Mouse (Mus musculus) lung, embryonic 14.5 days (tissue): ENCODE measurements around the gene Nudt15. TPM values are rescaled to one million over a fixed set of nuclear protein-coding genes. Genes with fewer than 3 reads are reported as not detected.

Source experiments
- ATAC-seq: fragments of 200-750 bp; cut with Nextera tagmentation; 2 replicates; pipeline ENCODE4 v1.8.0; 2017; ENCODE audit warnings: mild to moderate bottlenecking, moderate TSS enrichment, moderate library complexity; ENCODE audit not compliant: insufficient read depth
- DNase-seq: peaks from one replicate; pipeline ENCODE4 v3.0.0-alpha.2; 2015
- H3K27ac ChIP-seq: fragments of 300-500 bp; sonication (generic); 2 replicates; pipeline ENCODE4 v1.5.1; 2014; ENCODE audit warnings: low read depth, mild to moderate bottlenecking, moderate library complexity
- H3K27me3 ChIP-seq: fragments of 300-500 bp; sonication (generic); 2 replicates; pipeline ENCODE4 v1.6.1; 2014; ENCODE audit warnings: low read length, control low read depth; ENCODE audit not compliant: insufficient read depth
- H3K36me3 ChIP-seq: fragments of 300-500 bp; sonication (generic); 2 replicates; pipeline ENCODE4 v1.6.1; 2014; ENCODE audit warnings: control low read depth; ENCODE audit not compliant: insufficient read depth
- H3K4me1 ChIP-seq: fragments of 300-500 bp; sonication (generic); 2 replicates; pipeline ENCODE4 v1.6.1; 2014; ENCODE audit warnings: antibody characterized with exemption, control low read depth; ENCODE audit not compliant: insufficient read depth
- H3K4me2 ChIP-seq: fragments of 300-500 bp; sonication (generic); 2 replicates; pipeline ENCODE4 v1.6.1; 2014; ENCODE audit warnings: mild to moderate bottlenecking
- H3K4me3 ChIP-seq: fragments of 300-500 bp; sonication (generic); 2 replicates; pipeline ENCODE4 v1.5.1; 2014; ENCODE audit warnings: low read depth, low read length
- H3K9ac ChIP-seq: fragments of 300-500 bp; sonication (generic); 2 replicates; pipeline ENCODE4 v1.6.1; 2014
- H3K9me3 ChIP-seq: fragments of 300-500 bp; sonication (generic); 2 replicates; pipeline ENCODE4 v1.6.1; 2016; ENCODE audit warnings: low read depth, low read length, control low read depth
- CTCF ChIP-seq: IDR thresholded peaks from 2 replicates; pipeline ENCODE4 v1.5.1; 2016; ENCODE audit warnings: antibody characterized with exemption, low read depth
- WGBS: fragments of 180-500 bp; shearing (Covaris S2); extraction: QIAGEN DNeasy Blood & Tissue Kit; methylation state at CpG from one replicate; pipeline ENCODE4 v1.1.7; 2014; 5-methylcytosine and 5-hydroxymethylcytosine counted together
- polyA plus RNA-seq: library from polyadenylated mRNA; unstranded; fragments of >200 nt; fragmentation: Nextera tagmentation; extraction: Ambion mirVana; gene quantifications from 2 replicates; pipeline ENCODE4 v1.2.1, GENCODE M21; 2014

The Nudt15 gene
- polyA plus RNA-seq, 1 experiment from 2014 or later, result 9.0 TPM

DNA sequence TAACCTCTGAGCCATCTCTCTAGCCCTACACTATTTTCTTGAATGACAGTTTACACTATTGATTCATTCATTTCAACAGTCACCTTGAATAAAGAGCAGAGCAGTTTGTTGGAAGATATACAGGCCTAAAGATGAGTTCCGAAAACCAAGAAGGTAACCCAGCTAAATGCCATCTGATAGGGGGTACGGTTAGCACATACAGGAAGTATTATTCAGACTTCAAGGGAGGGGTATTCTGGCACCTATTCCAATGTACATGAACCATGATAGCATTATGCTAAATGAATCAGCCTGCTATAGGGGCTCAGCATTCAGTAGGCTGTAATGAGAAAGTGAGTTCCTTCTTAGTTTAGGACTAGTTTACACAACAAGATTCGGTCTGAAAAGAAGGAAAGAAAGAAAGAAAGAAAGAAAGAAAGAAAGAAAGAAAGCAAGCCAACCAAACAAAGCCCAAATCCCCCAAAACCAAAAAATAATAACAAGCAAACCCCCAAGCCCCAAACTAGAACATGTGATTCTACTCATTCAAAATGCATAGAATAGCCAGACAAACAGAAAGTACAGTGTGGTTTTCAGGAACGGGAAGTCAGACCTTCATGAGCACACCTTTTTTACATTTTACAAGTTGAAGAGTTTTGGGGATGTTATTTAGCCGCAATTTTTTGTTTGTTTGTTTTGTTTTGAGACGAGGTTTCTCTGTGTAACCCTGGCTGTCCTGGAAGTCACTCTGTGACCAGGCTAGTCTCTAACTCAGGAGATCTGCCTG, 39.2 kb downstream of the Nudt15 start:
- Histone ChIP-seq H3K4me2 (no peak overlapping the region), H3K36me3 (peaks cover 20% of the 10 kb centered on the region), H3K9ac (no peak overlapping the region), H3K4me3 (no peak overlapping the region), H3K27me3 (no peaks in the 10 kb centered on the region), H3K9me3 (no peaks in the 10 kb centered on the region), H3K4me1 (peaks cover 5% of the 10 kb centered on the region), H3K27ac (no peak overlapping the region)
- TF ChIP-seq CTCF, result no peak
- WGBS, result 90% methylated on average over 6 of the region's 6 CpGs
- ATAC-seq (no peak), DNase-seq (no peak)

DNA sequence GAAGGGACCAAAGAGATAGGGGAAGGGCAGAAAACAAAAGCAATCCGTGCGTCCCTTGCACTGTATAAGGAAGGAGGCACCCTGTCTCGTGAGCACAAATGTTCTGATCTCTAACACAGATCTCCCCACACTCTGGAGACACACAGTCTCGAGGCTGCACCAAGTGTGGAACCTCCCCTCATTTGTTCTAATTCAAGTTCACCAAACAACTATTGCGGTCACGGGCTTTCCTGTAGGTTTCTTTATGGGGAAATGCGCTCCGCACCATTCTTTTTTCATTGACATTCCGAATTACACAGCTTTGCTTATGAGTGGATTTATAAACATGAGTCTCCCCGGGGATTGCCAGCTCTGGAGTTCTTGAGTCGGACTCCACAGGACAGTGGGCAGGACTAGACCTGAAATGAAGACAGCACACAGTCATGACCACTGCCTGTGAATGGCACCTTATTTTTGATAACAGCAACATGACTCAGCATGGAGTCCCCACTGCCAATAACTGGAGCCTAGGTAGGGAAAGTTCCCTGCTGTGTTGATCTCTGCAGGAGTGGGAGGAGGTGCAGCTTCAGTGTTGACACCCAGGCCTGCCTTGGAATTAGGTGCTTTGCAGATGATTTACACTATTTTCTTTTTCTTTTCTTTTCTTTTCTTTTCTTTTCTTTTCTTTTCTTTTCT, 40.2 kb downstream of the Nudt15 start:
- Histone ChIP-seq H3K4me3 (no peak overlapping the region), H3K9me3 (no peaks in the 10 kb centered on the region), H3K27ac (no peak overlapping the region), H3K36me3 (peaks cover 15% of the 10 kb centered on the region), H3K9ac (no peak overlapping the region), H3K4me2 (peak overlapping the region; percentile 39), H3K27me3 (no peaks in the 10 kb centered on the region), H3K4me1 (peaks cover 8% of the 10 kb centered on the region)
- ATAC-seq (no peak), DNase-seq (peak; percentile 19)
- 38% methylated on average over 11 of the region's 11 CpGs for WGBS
- no peak for TF ChIP-seq CTCF

DNA sequence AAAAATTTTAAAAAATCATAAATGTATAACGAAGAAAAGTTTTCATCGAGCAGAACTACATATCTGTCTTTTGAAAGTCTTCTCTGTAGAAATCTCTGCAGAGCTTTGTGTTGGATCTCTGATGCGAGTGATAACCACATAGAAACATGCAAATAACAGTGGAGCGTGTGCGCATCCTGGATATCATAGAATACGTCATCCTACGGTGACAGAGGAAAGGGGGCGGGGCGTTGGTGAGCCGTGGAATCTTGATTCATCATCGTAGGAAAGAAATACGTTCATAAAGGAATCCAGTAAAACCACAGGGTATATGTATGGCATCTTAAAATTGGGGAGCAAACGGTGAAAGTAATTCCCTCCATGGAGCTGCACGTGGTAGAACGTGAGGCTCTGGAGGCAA, 40.8 kb downstream of the Nudt15 start:
- no peak overlapping the region for H3K27ac ChIP-seq
- peaks cover 9% of the 10 kb centered on the region for H3K36me3 ChIP-seq
- H3K4me1 ChIP-seq, result peaks cover 13% of the 10 kb centered on the region
- peak overlapping the region; percentile 39 for H3K4me2 ChIP-seq
- H3K4me3 ChIP-seq, result no peak overlapping the region
- H3K9ac ChIP-seq, result no peak overlapping the region
- WGBS, result 69% methylated on average over 15 of the region's 15 CpGs
- no peaks in the 10 kb centered on the region for H3K27me3 ChIP-seq
- no peaks in the 10 kb centered on the region for H3K9me3 ChIP-seq
- no peak for TF ChIP-seq CTCF
- peak; percentile 33 for DNase-seq
- no peak for ATAC-seq

DNA sequence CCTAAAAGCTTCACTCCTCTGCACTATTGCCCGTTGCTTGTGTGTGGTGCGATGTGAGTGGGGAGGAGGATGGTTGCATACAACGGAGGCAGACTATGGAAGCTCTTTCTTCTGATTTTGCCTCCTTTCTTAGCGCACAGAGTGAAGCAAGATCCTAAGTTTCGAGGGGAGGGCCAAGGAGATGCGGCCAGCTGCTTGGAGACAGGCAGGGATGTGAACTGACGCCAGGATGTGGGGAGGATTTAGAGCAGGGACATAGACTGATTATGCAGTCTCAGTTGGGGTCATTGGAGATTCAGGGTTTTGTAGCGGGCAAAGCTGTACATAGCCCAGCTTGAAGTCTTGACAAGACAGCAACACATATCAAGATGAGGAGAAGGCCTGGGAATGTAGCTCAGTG, 41.8 kb downstream of the Nudt15 start:
- Histone ChIP-seq H3K9ac (no peak overlapping the region), H3K36me3 (no peaks in the 10 kb centered on the region), H3K4me2 (no peak overlapping the region), H3K27me3 (no peaks in the 10 kb centered on the region), H3K4me3 (no peak overlapping the region), H3K4me1 (peaks cover 13% of the 10 kb centered on the region), H3K27ac (no peak overlapping the region), H3K9me3 (no peaks in the 10 kb centered on the region)
- WGBS, result 55% methylated on average over 8 of the region's 8 CpGs
- ATAC-seq (no peak), DNase-seq (no peak)
- no peak for TF ChIP-seq CTCF

DNA sequence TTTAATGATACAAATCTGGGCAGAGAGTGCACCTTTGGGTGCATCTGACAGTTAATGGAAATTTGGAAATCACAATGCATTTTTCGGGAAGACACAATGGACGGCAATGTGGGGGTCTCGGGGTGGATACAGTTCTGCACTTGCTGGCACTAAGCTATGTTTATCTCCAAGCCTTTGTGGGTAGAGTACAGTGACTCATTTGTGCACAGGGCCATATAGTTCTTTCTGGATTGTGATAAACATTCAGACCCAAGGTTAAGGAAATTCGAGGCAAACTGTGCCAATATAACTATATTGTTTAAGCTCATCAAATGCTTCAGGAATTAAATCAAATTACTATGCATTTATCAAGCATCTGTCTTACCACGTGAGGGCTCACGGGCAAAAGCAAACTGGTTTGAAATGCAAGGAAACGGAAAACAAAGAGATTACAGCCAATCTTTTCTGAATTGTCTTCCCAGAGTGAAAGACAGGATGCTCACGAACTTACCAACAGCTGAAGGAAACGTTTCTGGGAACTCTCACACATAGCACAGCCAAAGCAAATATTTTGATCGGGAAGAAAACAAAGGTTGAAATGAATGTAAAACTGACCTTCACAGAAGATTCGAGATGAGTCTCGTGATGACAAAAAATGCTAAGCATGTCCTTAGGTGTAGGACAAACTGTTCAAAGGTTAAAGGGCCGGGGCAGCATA, 44.7 kb downstream of the Nudt15 start:
- Histone ChIP-seq H3K9ac (no peak overlapping the region), H3K4me1 (peaks cover 11% of the 10 kb centered on the region), H3K4me3 (no peak overlapping the region), H3K27me3 (no peaks in the 10 kb centered on the region), H3K4me2 (no peak overlapping the region), H3K36me3 (no peaks in the 10 kb centered on the region), H3K9me3 (no peaks in the 10 kb centered on the region), H3K27ac (peak overlapping the region; percentile 59; the same call in 1 of the 2 replicates)
- TF ChIP-seq CTCF, result no peak
- DNase-seq, result no peak
- WGBS, result 56% methylated on average over 13 of the region's 13 CpGs
- ATAC-seq, result no peak

DNA sequence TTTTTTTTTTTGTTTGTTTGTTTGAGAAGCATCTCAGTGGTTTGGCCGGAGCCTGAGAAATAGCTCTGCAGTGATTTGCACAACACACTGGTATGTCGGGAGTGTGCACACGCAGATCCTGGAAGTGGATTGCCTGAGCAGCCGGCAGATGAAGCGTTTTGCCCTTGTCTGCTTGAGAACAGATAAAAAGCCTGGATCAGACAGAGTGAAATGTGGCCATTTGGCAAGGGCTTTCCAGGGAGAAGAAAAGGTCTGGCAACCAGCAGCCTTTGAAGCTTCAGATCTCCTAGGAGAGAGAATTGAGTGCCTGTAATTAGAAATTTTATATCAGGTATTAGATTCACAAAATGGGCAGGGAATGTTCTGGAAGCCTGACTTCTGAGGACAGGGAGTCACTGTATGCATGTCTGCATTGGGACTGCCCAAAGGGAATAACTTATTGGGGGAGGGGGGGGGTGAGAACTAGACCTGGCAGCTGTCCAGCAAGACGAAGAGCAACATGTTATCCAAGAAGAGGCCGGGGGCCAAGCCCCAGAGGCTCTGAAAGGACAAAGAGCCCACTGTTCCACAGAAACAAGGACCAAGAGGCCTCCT, 45.4 kb downstream of the Nudt15 start:
- Histone ChIP-seq H3K4me3 (no peak overlapping the region), H3K36me3 (no peaks in the 10 kb centered on the region), H3K9me3 (no peaks in the 10 kb centered on the region), H3K4me1 (peaks cover 11% of the 10 kb centered on the region), H3K9ac (no peak overlapping the region), H3K4me2 (no peak overlapping the region), H3K27ac (peak overlapping the region; percentile 59; the same call in 1 of the 2 replicates), H3K27me3 (no peaks in the 10 kb centered on the region)
- 20% methylated on average over 7 of the region's 7 CpGs for WGBS
- peak; percentile 43; the same call in 1 of the 2 replicates for ATAC-seq
- peak; percentile 66 for DNase-seq
- no peak for TF ChIP-seq CTCF
